In genomic region chr10:103321941-103322340, GRCm38 (mm10) we compare ENCODE assay signal across 25 mouse cellular contexts. TPM values are rescaled to one million over a fixed set of nuclear protein-coding genes. Genes with fewer than 3 reads are reported as not detected.
DNase-seq lines count a peak whose midpoint lies in the region; TF ChIP-seq lines count a peak whose summit lies in the region.
"Had no signal": no experiment of that assay in that cellular context is flagged by ENCODE, and none has a peak within 500 bp of the region (broad histone marks: within the 10 kb centered on the region; RNA-seq: fewer than 3 reads in every experiment).

No protein-coding gene starts in this region.

- no peak overlapping the region for H3K4me3 ChIP-seq in kidney, adult 2 months (ENCODE audit: insufficient read depth, low read depth, low read length)
- H3K4me3 ChIP-seq: embryonic facial prominence, embryonic 12.5 days; heart, adult 2 months; heart, embryonic 12.5 days; hindbrain, embryonic 13.5 days; kidney, embryonic 15.5 days; layer of hippocampus, adult 2 months; limb, embryonic 13.5 days; lung, embryonic 15.5 days; midbrain, embryonic 12.5 days; neural tube, embryonic 13.5 days; stomach, embryonic 15.5 days had no signal

- no peaks in the 10 kb centered on the region for H3K4me1 ChIP-seq in kidney, adult 2 months (ENCODE audit: control insufficient read depth, insufficient read depth, low read length)
- H3K4me1 ChIP-seq: embryonic facial prominence, embryonic 12.5 days; heart, embryonic 12.5 days; hindbrain, embryonic 13.5 days; kidney, embryonic 15.5 days; limb, embryonic 13.5 days; lung, embryonic 15.5 days; midbrain, embryonic 12.5 days; neural tube, embryonic 13.5 days; stomach, embryonic 15.5 days had no signal

- no peak for TF ChIP-seq CTCF in kidney, adult 2 months (conservative IDR thresholded peaks at IDR 0.05; ENCODE audit: insufficient read depth, insufficient read length, low read depth, low read length)

- TF ChIP-seq POLR2A in kidney, adult 2 months (IDR thresholded peaks at IDR 0.05; ENCODE audit: low read depth, low read length) = no peak

- no peaks in the 10 kb centered on the region for H3K27me3 ChIP-seq in kidney, adult 2 months (replicated peaks; ENCODE audit: control insufficient read depth, insufficient read depth, low read length)
- H3K27me3 ChIP-seq: CH12.LX; embryonic facial prominence, embryonic 12.5 days; heart, embryonic 12.5 days; hindbrain, embryonic 13.5 days; kidney, embryonic 15.5 days; limb, embryonic 13.5 days; lung, embryonic 15.5 days; midbrain, embryonic 12.5 days; neural tube, embryonic 13.5 days; stomach, embryonic 15.5 days had no signal

- no peaks in the 10 kb centered on the region for H3K36me3 ChIP-seq in kidney, adult 2 months (ENCODE audit: control insufficient read depth, insufficient read depth, low read length)
- H3K36me3 ChIP-seq: embryonic facial prominence, embryonic 12.5 days; heart, embryonic 12.5 days; hindbrain, embryonic 13.5 days; kidney, embryonic 15.5 days; limb, embryonic 13.5 days; lung, embryonic 15.5 days; midbrain, embryonic 12.5 days; neural tube, embryonic 13.5 days; stomach, embryonic 15.5 days had no signal

- peak; percentile 61 to 79 for DNase-seq in adrenal gland, adult (ENCODE audit: inconsistent age in 2 of 2, low spot score in 1 of 2)
- no peak for DNase-seq in adrenal gland, adult 18-20 months (ENCODE audit: low spot score in 2 of 2)
- peak; percentile 31 for DNase-seq in adrenal gland, postnatal 14 days
- peak; percentile 13 for DNase-seq in cerebellum, adult 11-12 months
- DNase-seq in cerebellum, adult 9-11 months = peak; percentile 24
- DNase-seq in layer of hippocampus, adult 8-10 months (ENCODE audit: low spot score in 2 of 2) = no peak
- no peak for DNase-seq in kidney, adult 2 months
- DNase-seq in spleen, postnatal 10 days (ENCODE audit: low spot score in 2 of 2) = no peak
- DNase-seq: embryo, embryonic 11 days; gastrocnemius, postnatal 25 days; heart, adult 2 months; heart, postnatal 4 days; kidney, postnatal 25 days had no signal

- no peak overlapping the region for H3K27ac ChIP-seq in kidney, adult 2 months (ENCODE audit: insufficient read depth, low read depth, low read length)
- H3K27ac ChIP-seq: embryonic facial prominence, embryonic 12.5 days; heart, adult 2 months; hindbrain, embryonic 13.5 days; kidney, embryonic 15.5 days; layer of hippocampus, adult 2 months; limb, embryonic 13.5 days; lung, embryonic 15.5 days; midbrain, embryonic 12.5 days; neural tube, embryonic 13.5 days; stomach, embryonic 15.5 days had no signal

- WGBS in kidney, adult 2 months = 65% methylated on average over 3 of the region's 3 CpGs

RNA-seq across cellular contexts. Expression of gene Slc6a15, which starts 45.6 kb away (rescaled TPM):
- 1 to 10 TPM; 3.2 to 3.3 TPM for total RNA-seq in adrenal gland, adult 18-20 months (2021)
- 3.0 and 4.0 TPM in 2 replicates for total RNA-seq in adrenal gland, postnatal 14 days (2021)
- total RNA-seq in layer of hippocampus, adult 8-10 months (2022) = 10 to 100 TPM; 69.3 to 88.8 (median 74.4) TPM
- 8.4 and 9.5 TPM in 2 replicates for polyA plus RNA-seq in kidney, adult 2 months (2012; rRNA removed)
- total RNA-seq: CH12.LX; megakaryocyte, adult 5-6 weeks had no signal

Comparison
In these comparisons a context has a peak if more than half of its experiments do, and no peak if none do; other contexts are left out.
1. DNase-seq: peak in adrenal gland, adult (2 of 2), adrenal gland, postnatal 14 days (single experiment), cerebellum, adult 11-12 months (single experiment) and cerebellum, adult 9-11 months (single experiment); none in adrenal gland, adult 18-20 months (0 of 2), layer of hippocampus, adult 8-10 months (0 of 2), kidney, adult 2 months (single experiment) and spleen, postnatal 10 days (0 of 2).
2. RNA of gene Slc6a15, which starts 45.6 kb away (total RNA-seq): 69.3 to 88.8 TPM in layer of hippocampus, adult 8-10 months; 3.2 to 3.3 TPM in adrenal gland, adult 18-20 months and 3.0 to 4.0 TPM in adrenal gland, postnatal 14 days; every median in the first group is over 10 times any median in the second.